Mouse (Mus musculus) lung, embryonic 14.5 days (tissue): ENCODE measurements around the gene Tnmd. TPM values are rescaled to one million over a fixed set of nuclear protein-coding genes. Genes with fewer than 3 reads are reported as not detected.

Source experiments
- ATAC-seq: fragments of 200-750 bp; cut with Nextera tagmentation; 2 replicates; pipeline ENCODE4 v1.8.0; 2017; ENCODE audit warnings: mild to moderate bottlenecking, moderate TSS enrichment, moderate library complexity; ENCODE audit not compliant: insufficient read depth
- DNase-seq: peaks from one replicate; pipeline ENCODE4 v3.0.0-alpha.2; 2015
- H3K27ac ChIP-seq: fragments of 300-500 bp; sonication (generic); 2 replicates; pipeline ENCODE4 v1.5.1; 2014; ENCODE audit warnings: low read depth, mild to moderate bottlenecking, moderate library complexity
- H3K27me3 ChIP-seq: fragments of 300-500 bp; sonication (generic); 2 replicates; pipeline ENCODE4 v1.6.1; 2014; ENCODE audit warnings: low read length, control low read depth; ENCODE audit not compliant: insufficient read depth
- H3K36me3 ChIP-seq: fragments of 300-500 bp; sonication (generic); 2 replicates; pipeline ENCODE4 v1.6.1; 2014; ENCODE audit warnings: control low read depth; ENCODE audit not compliant: insufficient read depth
- H3K4me1 ChIP-seq: fragments of 300-500 bp; sonication (generic); 2 replicates; pipeline ENCODE4 v1.6.1; 2014; ENCODE audit warnings: antibody characterized with exemption, control low read depth; ENCODE audit not compliant: insufficient read depth
- H3K4me2 ChIP-seq: fragments of 300-500 bp; sonication (generic); 2 replicates; pipeline ENCODE4 v1.6.1; 2014; ENCODE audit warnings: mild to moderate bottlenecking
- H3K4me3 ChIP-seq: fragments of 300-500 bp; sonication (generic); 2 replicates; pipeline ENCODE4 v1.5.1; 2014; ENCODE audit warnings: low read depth, low read length
- H3K9ac ChIP-seq: fragments of 300-500 bp; sonication (generic); 2 replicates; pipeline ENCODE4 v1.6.1; 2014
- H3K9me3 ChIP-seq: fragments of 300-500 bp; sonication (generic); 2 replicates; pipeline ENCODE4 v1.6.1; 2016; ENCODE audit warnings: low read depth, low read length, control low read depth
- CTCF ChIP-seq: IDR thresholded peaks from 2 replicates; pipeline ENCODE4 v1.5.1; 2016; ENCODE audit warnings: antibody characterized with exemption, low read depth
- WGBS: fragments of 180-500 bp; shearing (Covaris S2); extraction: QIAGEN DNeasy Blood & Tissue Kit; methylation state at CpG from one replicate; pipeline ENCODE4 v1.1.7; 2014; 5-methylcytosine and 5-hydroxymethylcytosine counted together
- polyA plus RNA-seq: library from polyadenylated mRNA; unstranded; fragments of >200 nt; fragmentation: Nextera tagmentation; extraction: Ambion mirVana; gene quantifications from 2 replicates; pipeline ENCODE4 v1.2.1, GENCODE M21; 2014

The Tnmd gene
- polyA plus RNA-seq, 1 experiment from 2014 or later: 2.3 TPM

GRCm38 (mm10) chrX:133911397-133912103, 60.8 kb downstream of the Tnmd start:
- no peaks in the 10 kb centered on the region for H3K4me1 ChIP-seq
- H3K9me3 ChIP-seq: no peaks in the 10 kb centered on the region
- WGBS: 31% methylated on average over 10 of the region's 10 CpGs
- peak; percentile 72 for DNase-seq
- ATAC-seq: peak; percentile 85
- H3K9ac ChIP-seq: no peak overlapping the region
- H3K27ac ChIP-seq: peak overlapping the region; percentile 63
- H3K27me3 ChIP-seq: no peaks in the 10 kb centered on the region
- TF ChIP-seq CTCF: no peak
- no peak overlapping the region for H3K4me2 ChIP-seq
- H3K4me3 ChIP-seq: no peak overlapping the region
- no peaks in the 10 kb centered on the region for H3K36me3 ChIP-seq

GRCm38 (mm10) chrX:133913006-133913405, 62.2 kb downstream of the Tnmd start:
- no peak overlapping the region for H3K4me3 ChIP-seq
- H3K9ac ChIP-seq: no peak overlapping the region
- H3K4me1 ChIP-seq: no peaks in the 10 kb centered on the region
- H3K27ac ChIP-seq: no peak overlapping the region
- DNase-seq (no peak), ATAC-seq (no peak)
- WGBS: 90% methylated on average over 3 of the region's 3 CpGs
- H3K36me3 ChIP-seq: no peaks in the 10 kb centered on the region
- H3K27me3 ChIP-seq: no peaks in the 10 kb centered on the region
- H3K9me3 ChIP-seq: no peaks in the 10 kb centered on the region
- no peak for TF ChIP-seq CTCF
- H3K4me2 ChIP-seq: no peak overlapping the region

GRCm38 (mm10) chrX:133914219-133914618, 63.4 kb downstream of the Tnmd start:
- peak; percentile 53; the same call in 1 of the 2 replicates for ATAC-seq
- peak overlapping the region; percentile 6; the same call in 1 of the 2 replicates for H3K27ac ChIP-seq
- WGBS: 28% methylated on average over 7 of the region's 7 CpGs
- no peaks in the 10 kb centered on the region for H3K4me1 ChIP-seq
- no peak overlapping the region for H3K4me3 ChIP-seq
- H3K36me3 ChIP-seq: no peaks in the 10 kb centered on the region
- no peak overlapping the region for H3K4me2 ChIP-seq
- DNase-seq: peak; percentile 43
- H3K9me3 ChIP-seq: no peaks in the 10 kb centered on the region
- no peaks in the 10 kb centered on the region for H3K27me3 ChIP-seq
- no peak for TF ChIP-seq CTCF
- H3K9ac ChIP-seq: no peak overlapping the region

Other genes with a start within 250 kb of the Tnmd start
- 1.2 and 1.9 TPM in 2 replicates for gene Pcdh19, start 162.0 kb upstream of the Tnmd start, polyA plus RNA-seq
- gene Tspan6, start 47.4 kb downstream of the Tnmd start, polyA plus RNA-seq: 186 and 189 TPM in 2 replicates
- gene Srpx2, start 57.4 kb downstream of the Tnmd start, polyA plus RNA-seq: 5.4 and 6.1 TPM in 2 replicates
- 5.1 and 6.7 TPM in 2 replicates for gene Sytl4, start 130.8 kb downstream of the Tnmd start, polyA plus RNA-seq
- gene Cstf2, start 208.2 kb downstream of the Tnmd start, polyA plus RNA-seq: 62.9 and 65.0 TPM in 2 replicates